Mouse (Mus musculus): ENCODE results near the gene Furin.

- no peak for TF ChIP-seq HCFC1 (IDR thresholded peaks at IDR 0.05; ENCODE audit: low read depth, low read length)
- TF ChIP-seq NELFE (IDR thresholded peaks at IDR 0.05; ENCODE audit: low read depth, low read length) = no peak
- TF ChIP-seq EP300 (IDR thresholded peaks at IDR 0.05; ENCODE audit: low read depth in 1 of 2, low read length in 2 of 2) = no peak
- TF ChIP-seq POLR2A (IDR thresholded peaks at IDR 0.05; ENCODE audit: control insufficient read depth in 1 of 2, insufficient read depth in 1 of 2, low read depth in 1 of 2, low read length in 2 of 2, poor library complexity in 1 of 2) = no peak
- TF ChIP-seq MXI1 (IDR thresholded peaks at IDR 0.05; ENCODE audit: low read depth, low read length) = no peak
- no peak for TF ChIP-seq ZKSCAN1 (IDR thresholded peaks at IDR 0.05; ENCODE audit: low read depth, low read length)
- TF ChIP-seq GATA1 (IDR thresholded peaks at IDR 0.05; ENCODE audit: low read depth, low read length) = no peak
- no peak for TF ChIP-seq CTCF (IDR thresholded peaks at IDR 0.05 in 2 of 3, conservative IDR thresholded peaks at IDR 0.05 in 1 of 3; ENCODE audit: control insufficient read depth in 1 of 3, insufficient read depth in 1 of 3, low read depth in 2 of 3, low read length in 3 of 3, poor library complexity in 1 of 3, severe bottlenecking in 1 of 3)
- no peak for TF ChIP-seq ELF1 (IDR thresholded peaks at IDR 0.05; ENCODE audit: low read depth, low read length)
- TF ChIP-seq CHD1 (IDR thresholded peaks at IDR 0.05; ENCODE audit: low read depth, low read length) = no peak
These were observed 9.1 kb upstream of the Furin start for GRCm38 (mm10) chr7:80414303-80414855.

All from MEL (cell line).